Mouse (Mus musculus): ENCODE data around the gene Olfr798. TPM values are rescaled to one million over a fixed set of nuclear protein-coding genes. Genes with fewer than 3 reads are reported as not detected.

Gene Olfr798
- polyA plus RNA-seq (2012; ENCODE audit: insufficient read depth, low replicate concordance), result 0.76 TPM in 1 of 2 replicates, not detected in the other

- H3K4me3 ChIP-seq (replicated peaks), result no peak within 1 kb of the TSS
- no peaks in the 10 kb centered on the region for H3K27me3 ChIP-seq (replicated peaks)
- H3K36me3 ChIP-seq (replicated peaks; ENCODE audit: low read length), result no peaks in the 10 kb centered on the region
- H3K9me3 ChIP-seq, result no peaks in the 10 kb centered on the region; the same call in 1 of the 2 replicates
- no peaks in the 10 kb centered on the region for H3K4me1 ChIP-seq
- TF ChIP-seq GATA1 (IDR thresholded peaks at IDR 0.05; ENCODE audit: borderline replicate concordance, low read length), result no peak
- no peak for TF ChIP-seq FLI1 (IDR thresholded peaks at IDR 0.05; ENCODE audit: low read length)
Measured at GRCm38 (mm10) chr10:129627834-129628233, at the start of gene Olfr798. Olfr798 (minus strand) TSS chr10:129627934.

GRCm38 (mm10) chr10:129673765-129674164 is 46.0 kb upstream of the Olfr798 start, which contains the start of gene Olfr801:
Olfr801 (minus strand) TSS chr10:129673865.
- Histone ChIP-seq H3K4me3 (replicated peaks) (no peak within 1 kb of the TSS), H3K4me1 (no peaks in the 10 kb centered on the region), H3K27me3 (replicated peaks) (no peaks in the 10 kb centered on the region), H3K36me3 (replicated peaks; ENCODE audit: low read length) (no peaks in the 10 kb centered on the region), H3K9me3 (no peaks in the 10 kb centered on the region)
- TF ChIP-seq FLI1 (IDR thresholded peaks at IDR 0.05; ENCODE audit: low read length) (no peak), GATA1 (IDR thresholded peaks at IDR 0.05; ENCODE audit: borderline replicate concordance, low read length) (no peak)

- no peaks in the 10 kb centered on the region for H3K27me3 ChIP-seq (replicated peaks)
- H3K4me3 ChIP-seq (replicated peaks), result no peak within 1 kb of the TSS
- H3K4me1 ChIP-seq, result no peaks in the 10 kb centered on the region
- H3K36me3 ChIP-seq (replicated peaks; ENCODE audit: low read length), result no peaks in the 10 kb centered on the region
- no peak for TF ChIP-seq FLI1 (IDR thresholded peaks at IDR 0.05; ENCODE audit: low read length)
- TF ChIP-seq GATA1 (IDR thresholded peaks at IDR 0.05; ENCODE audit: borderline replicate concordance, low read length), result no peak
- H3K9me3 ChIP-seq, result no peaks in the 10 kb centered on the region
Measured at GRCm38 (mm10) chr10:129657394-129657793, 29.7 kb upstream of the Olfr798 start, which contains the start of gene Olfr800. Olfr800 (plus strand) TSS chr10:129657694.

GRCm38 (mm10) chr10:129651763-129652162 is 24.0 kb upstream of the Olfr798 start:
- Histone ChIP-seq H3K36me3 (replicated peaks; ENCODE audit: low read length) (no peaks in the 10 kb centered on the region), H3K4me3 (replicated peaks) (no peak overlapping the region), H3K4me1 (no peaks in the 10 kb centered on the region), H3K27me3 (replicated peaks) (no peaks in the 10 kb centered on the region), H3K9me3 (no peaks in the 10 kb centered on the region)
- TF ChIP-seq FLI1 (IDR thresholded peaks at IDR 0.05; ENCODE audit: low read length), result no peak
- no peak for TF ChIP-seq GATA1 (IDR thresholded peaks at IDR 0.05; ENCODE audit: borderline replicate concordance, low read length)

GRCm38 (mm10) chr10:129637184-129637583 is 9.4 kb upstream of the Olfr798 start, which contains the start of gene Olfr799:
Olfr799 (plus strand) TSS chr10:129637484.
- TF ChIP-seq FLI1 (IDR thresholded peaks at IDR 0.05; ENCODE audit: low read length), result no peak
- H3K36me3 ChIP-seq (replicated peaks; ENCODE audit: low read length), result no peaks in the 10 kb centered on the region
- H3K27me3 ChIP-seq (replicated peaks), result no peaks in the 10 kb centered on the region
- no peak within 1 kb of the TSS for H3K4me3 ChIP-seq (replicated peaks)
- no peaks in the 10 kb centered on the region for H3K4me1 ChIP-seq
- peaks cover 4% of the 10 kb centered on the region for H3K9me3 ChIP-seq

GRCm38 (mm10) chr10:129623251-129623650 is 4.5 kb downstream of the Olfr798 start:
- Histone ChIP-seq H3K9me3 (no peaks in the 10 kb centered on the region; the same call in 1 of the 2 replicates), H3K36me3 (replicated peaks; ENCODE audit: low read length) (no peaks in the 10 kb centered on the region), H3K27me3 (replicated peaks) (no peaks in the 10 kb centered on the region), H3K4me1 (no peaks in the 10 kb centered on the region), H3K4me3 (replicated peaks) (no peak overlapping the region)
- TF ChIP-seq FLI1 (IDR thresholded peaks at IDR 0.05; ENCODE audit: low read length) (no peak), GATA1 (IDR thresholded peaks at IDR 0.05; ENCODE audit: borderline replicate concordance, low read length) (no peak)

GRCm38 (mm10) chr10:129621724-129622123 is 6.0 kb downstream of the Olfr798 start:
- Histone ChIP-seq H3K9me3 (no peaks in the 10 kb centered on the region; the same call in 1 of the 2 replicates), H3K4me1 (no peaks in the 10 kb centered on the region), H3K27me3 (replicated peaks) (no peaks in the 10 kb centered on the region), H3K36me3 (replicated peaks; ENCODE audit: low read length) (no peaks in the 10 kb centered on the region), H3K4me3 (replicated peaks) (no peak overlapping the region)
- TF ChIP-seq FLI1 (IDR thresholded peaks at IDR 0.05; ENCODE audit: low read length), result no peak
- TF ChIP-seq GATA1 (IDR thresholded peaks at IDR 0.05; ENCODE audit: borderline replicate concordance, low read length), result no peak

- H3K4me1 ChIP-seq, result no peaks in the 10 kb centered on the region
- H3K36me3 ChIP-seq (replicated peaks; ENCODE audit: low read length), result no peaks in the 10 kb centered on the region
- peaks cover 7% of the 10 kb centered on the region for H3K9me3 ChIP-seq
- TF ChIP-seq GATA1 (IDR thresholded peaks at IDR 0.05; ENCODE audit: borderline replicate concordance, low read length) (no peak), FLI1 (IDR thresholded peaks at IDR 0.05; ENCODE audit: low read length) (no peak)
- H3K4me3 ChIP-seq (replicated peaks), result no peak within 1 kb of the TSS
- no peaks in the 10 kb centered on the region for H3K27me3 ChIP-seq (replicated peaks)
Measured at GRCm38 (mm10) chr10:129612470-129612869, 15.3 kb downstream of the Olfr798 start, which contains the start of gene Olfr796. Olfr796 (minus strand) TSS chr10:129612570.

- Histone ChIP-seq H3K36me3 (replicated peaks; ENCODE audit: low read length) (no peaks in the 10 kb centered on the region), H3K27me3 (replicated peaks) (no peaks in the 10 kb centered on the region), H3K9me3 (peaks cover 3% of the 10 kb centered on the region; the same call in 1 of the 2 replicates), H3K4me3 (replicated peaks) (no peak overlapping the region), H3K4me1 (no peaks in the 10 kb centered on the region)
- TF ChIP-seq GATA1 (IDR thresholded peaks at IDR 0.05; ENCODE audit: borderline replicate concordance, low read length), result no peak
Measured at GRCm38 (mm10) chr10:129577066-129577465, 50.7 kb downstream of the Olfr798 start.

Other genes with a start within 250 kb of the Olfr798 start
- not detected in 2 replicates for gene Olfr784, start 243.9 kb downstream of the Olfr798 start, polyA plus RNA-seq (2012; ENCODE audit: insufficient read depth, low replicate concordance)
- not detected in 2 replicates for gene Olfr785, start 222.5 kb downstream of the Olfr798 start, polyA plus RNA-seq (2012; ENCODE audit: insufficient read depth, low replicate concordance)
- gene Olfr786, start 200.6 kb downstream of the Olfr798 start, polyA plus RNA-seq (2012; ENCODE audit: insufficient read depth, low replicate concordance), result not detected in 2 replicates
- 2.0 TPM in 1 of 2 replicates, not detected in the other for gene Olfr787, start 166.1 kb downstream of the Olfr798 start, polyA plus RNA-seq (2012; ENCODE audit: insufficient read depth, low replicate concordance)
- gene Olfr788, start 156.9 kb downstream of the Olfr798 start, polyA plus RNA-seq (2012; ENCODE audit: insufficient read depth, low replicate concordance), result not detected in 2 replicates
- gene Olfr789, start 143.2 kb downstream of the Olfr798 start, polyA plus RNA-seq (2012; ENCODE audit: insufficient read depth, low replicate concordance), result not detected in 2 replicates
- not detected in 2 replicates for gene Olfr790, start 129.4 kb downstream of the Olfr798 start, polyA plus RNA-seq (2012; ENCODE audit: insufficient read depth, low replicate concordance)
- gene Olfr791, start 106.1 kb downstream of the Olfr798 start, polyA plus RNA-seq (2012; ENCODE audit: insufficient read depth, low replicate concordance), result not detected in 2 replicates
- gene Olfr792, start 88.8 kb downstream of the Olfr798 start, polyA plus RNA-seq (2012; ENCODE audit: insufficient read depth, low replicate concordance), result not detected in 2 replicates
- gene Olfr794, start 60.3 kb downstream of the Olfr798 start, polyA plus RNA-seq (2012; ENCODE audit: insufficient read depth, low replicate concordance), result not detected in 2 replicates
- gene Olfr796, start 15.4 kb downstream of the Olfr798 start, polyA plus RNA-seq (2012; ENCODE audit: insufficient read depth, low replicate concordance), result not detected in 2 replicates
- not detected in 2 replicates for gene Olfr799, start 9.6 kb upstream of the Olfr798 start, polyA plus RNA-seq (2012; ENCODE audit: insufficient read depth, low replicate concordance)
- not detected in 2 replicates for gene Olfr800, start 29.8 kb upstream of the Olfr798 start, polyA plus RNA-seq (2012; ENCODE audit: insufficient read depth, low replicate concordance)
- gene Olfr801, start 45.9 kb upstream of the Olfr798 start, polyA plus RNA-seq (2012; ENCODE audit: insufficient read depth, low replicate concordance), result not detected in 2 replicates
- gene Olfr802, start 60.2 kb upstream of the Olfr798 start, polyA plus RNA-seq (2012; ENCODE audit: insufficient read depth, low replicate concordance), result not detected in 2 replicates
- gene Olfr803, start 66.4 kb upstream of the Olfr798 start, polyA plus RNA-seq (2012; ENCODE audit: insufficient read depth, low replicate concordance), result 8.7 TPM in 1 of 2 replicates, not detected in the other
- gene Olfr804, start 75.3 kb upstream of the Olfr798 start, polyA plus RNA-seq (2012; ENCODE audit: insufficient read depth, low replicate concordance), result not detected in 2 replicates
- not detected in 2 replicates for gene Olfr805, start 101.4 kb upstream of the Olfr798 start, polyA plus RNA-seq (2012; ENCODE audit: insufficient read depth, low replicate concordance)
- gene Olfr806, start 114.0 kb upstream of the Olfr798 start, polyA plus RNA-seq (2012; ENCODE audit: insufficient read depth, low replicate concordance), result not detected in 2 replicates
- not detected in 2 replicates for gene Olfr807, start 129.9 kb upstream of the Olfr798 start, polyA plus RNA-seq (2012; ENCODE audit: insufficient read depth, low replicate concordance)
- not detected in 2 replicates for gene Olfr808, start 137.5 kb upstream of the Olfr798 start, polyA plus RNA-seq (2012; ENCODE audit: insufficient read depth, low replicate concordance)
- 0.07 TPM in 1 of 2 replicates, not detected in the other for gene Olfr809, start 146.7 kb upstream of the Olfr798 start, polyA plus RNA-seq (2012; ENCODE audit: insufficient read depth, low replicate concordance)
- gene Olfr810, start 167.0 kb upstream of the Olfr798 start, polyA plus RNA-seq (2012; ENCODE audit: insufficient read depth, low replicate concordance), result not detected in 2 replicates
- gene Olfr811, start 176.5 kb upstream of the Olfr798 start, polyA plus RNA-seq (2012; ENCODE audit: insufficient read depth, low replicate concordance), result not detected in 2 replicates
- gene Olfr812, start 218.2 kb upstream of the Olfr798 start, polyA plus RNA-seq (2012; ENCODE audit: insufficient read depth, low replicate concordance), result not detected in 2 replicates
- gene Olfr813, start 227.4 kb upstream of the Olfr798 start, polyA plus RNA-seq (2012; ENCODE audit: insufficient read depth, low replicate concordance), result not detected in 2 replicates

All from megakaryocyte, embryonic 14.5 days (primary cell).